Mouse (Mus musculus) ES-E14 (cell line): ENCODE measurements around the gene Abhd17c.

Experiments used
- CHD2 ChIP-seq: IDR thresholded peaks from 2 replicates; pipeline ENCODE4 v1.6.1; 2014; ENCODE audit warnings: mild to moderate bottlenecking, low read depth, low read length, inconsistent platforms
- HCFC1 ChIP-seq: IDR thresholded peaks from 2 replicates; pipeline ENCODE4 v1.6.1; 2012; ENCODE audit warnings: low read length, inconsistent platforms, borderline replicate concordance; ENCODE audit not compliant: insufficient read depth
- MAFK ChIP-seq: IDR thresholded peaks from 2 replicates; pipeline ENCODE4 v1.6.1; 2014; ENCODE audit warnings: mild to moderate bottlenecking, low read depth, low read length, inconsistent platforms; ENCODE audit not compliant: insufficient read depth
- ZC3H11A ChIP-seq: IDR thresholded peaks from 2 replicates; pipeline ENCODE4 v1.6.1; 2012; ENCODE audit warnings: low read depth, mild to moderate bottlenecking, inconsistent platforms, low read length, borderline replicate concordance
- ZNF384 ChIP-seq: IDR thresholded peaks from 2 replicates; pipeline ENCODE4 v1.6.1; 2012; ENCODE audit warnings: low read depth, low read length, inconsistent platforms

- TF ChIP-seq MAFK (no peak), ZC3H11A (no peak), ZNF384 (no peak), HCFC1 (no peak), CHD2 (no peak)
Observed at GRCm38 (mm10) chr7:84165288-84165687, 13.6 kb upstream of the Abhd17c start.
